In genomic region chr4:132802171-132802637, GRCm38 (mm10) we compare ENCODE assay signal across 9 mouse cellular contexts. TPM values are rescaled to one million over a fixed set of nuclear protein-coding genes. Genes with fewer than 3 reads are reported as not detected.
DNase-seq lines count a peak whose midpoint lies in the region; ATAC-seq and TF ChIP-seq lines count a peak whose summit lies in the region.
"Had no signal": no experiment of that assay in that cellular context is flagged by ENCODE, and none has a peak within 500 bp of the region (broad histone marks: within the 10 kb centered on the region; RNA-seq: fewer than 3 reads in every experiment).

No protein-coding gene starts in this region.

- H3K36me3 ChIP-seq in ES-E14 (ENCODE audit: control insufficient read depth, insufficient read depth, low read length, poor library complexity, severe bottlenecking), result no peaks in the 10 kb centered on the region
- no peaks in the 10 kb centered on the region for H3K36me3 ChIP-seq in neural tube, embryonic 15.5 days
- H3K36me3 ChIP-seq in midbrain, embryonic 15.5 days (replicated peaks), result no peaks in the 10 kb centered on the region
- H3K36me3 ChIP-seq: neural tube, embryonic 12.5 days had no signal

- H3K27ac ChIP-seq in ES-E14 (ENCODE audit: insufficient read depth, low read depth, low read length, poor library complexity, severe bottlenecking), result peak overlapping the region; percentile 1; the same call in 1 of the 2 replicates
- H3K27ac ChIP-seq in neural tube, embryonic 15.5 days (replicated peaks), result no peak overlapping the region
- no peak overlapping the region for H3K27ac ChIP-seq in midbrain, embryonic 15.5 days
- H3K27ac ChIP-seq: neural tube, embryonic 12.5 days had no signal

- H3K27me3 ChIP-seq in neural tube, embryonic 15.5 days (replicated peaks), result peaks cover 7% of the 10 kb centered on the region; the same call in 1 of the 2 replicates
- no peaks in the 10 kb centered on the region for H3K27me3 ChIP-seq in midbrain, embryonic 15.5 days (replicated peaks)
- H3K27me3 ChIP-seq: neural tube, embryonic 12.5 days had no signal

- no peak overlapping the region for H3K4me2 ChIP-seq in neural tube, embryonic 15.5 days
- no peak overlapping the region for H3K4me2 ChIP-seq in midbrain, embryonic 15.5 days
- H3K4me2 ChIP-seq: neural tube, embryonic 12.5 days had no signal

- peak; percentile 62 for DNase-seq in CD4-positive, CD25-positive, alpha-beta regulatory T cell, adult 2 months (ENCODE audit: low read depth, low spot score)
- no peak for DNase-seq in ES-E14 (ENCODE audit: low read depth, low spot score)
- DNase-seq in heart, postnatal 36 days, result peak; percentile 39 to 44
- no peak for DNase-seq in left cerebral cortex, adult 9 months (ENCODE audit: low spot score in 2 of 2)
- no peak for DNase-seq in adrenal gland, adult 2 months

- peak overlapping the region; percentile 23 to 64 for H3K4me3 ChIP-seq in ES-E14 (ENCODE audit: insufficient read depth in 1 of 2, low read depth in 1 of 2, low read length in 2 of 2, poor library complexity in 1 of 2, severe bottlenecking in 1 of 2)
- H3K4me3 ChIP-seq in neural tube, embryonic 15.5 days (replicated peaks), result no peak overlapping the region
- no peak overlapping the region for H3K4me3 ChIP-seq in midbrain, embryonic 15.5 days
- H3K4me3 ChIP-seq: neural tube, embryonic 12.5 days had no signal

- no peaks in the 10 kb centered on the region for H3K9me3 ChIP-seq in ES-E14 (ENCODE audit: control insufficient read depth, insufficient read depth, low read depth, low read length)
- no peaks in the 10 kb centered on the region for H3K9me3 ChIP-seq in neural tube, embryonic 15.5 days (replicated peaks)
- no peaks in the 10 kb centered on the region for H3K9me3 ChIP-seq in midbrain, embryonic 15.5 days
- H3K9me3 ChIP-seq: neural tube, embryonic 12.5 days had no signal

- in situ Hi-C loops in ES-E14 (cut with MboI; ENCODE audit: low sequenced_read_pairs in 2 of 2, unreplicated experiment in 2 of 2), result no loop called here

- H3K4me1 ChIP-seq in ES-E14 (ENCODE audit: control insufficient read depth in 2 of 2, insufficient read depth in 2 of 2, low read length in 2 of 2, poor library complexity in 1 of 2), result peaks cover 4 to 9% of the 10 kb centered on the region in 2 experiments; a peak in 2 of 4 replicates
- no peaks in the 10 kb centered on the region for H3K4me1 ChIP-seq in neural tube, embryonic 15.5 days
- H3K4me1 ChIP-seq in midbrain, embryonic 15.5 days, result no peaks in the 10 kb centered on the region
- H3K4me1 ChIP-seq: neural tube, embryonic 12.5 days had no signal

- peak; percentile 22; the same call in 1 of the 2 replicates for ATAC-seq in megakaryocyte-erythroid progenitor cell, adult 5-6 weeks (replicated peaks; ENCODE audit: low FRiP score, low TSS enrichment, poor library complexity, severe bottlenecking)
- ATAC-seq in neural tube, embryonic 15.5 days (ENCODE audit: low FRiP score), result no peak
- no peak for ATAC-seq in midbrain, embryonic 15.5 days (replicated peaks)

- 65% methylated on average over 16 of the region's 16 CpGs for WGBS in neural tube, embryonic 15.5 days
- WGBS in midbrain, embryonic 15.5 days, result 71% methylated on average over 16 of the region's 16 CpGs

- intact Hi-C loops in heart, postnatal 36 days (cut with DNase I), result no loop called here

- peak overlapping the region; percentile 64 for H3K9ac ChIP-seq in ES-E14 (ENCODE audit: insufficient read depth, low read depth, low read length, poor library complexity, severe bottlenecking)
- H3K9ac ChIP-seq in neural tube, embryonic 15.5 days (replicated peaks), result no peak overlapping the region
- no peak overlapping the region for H3K9ac ChIP-seq in midbrain, embryonic 15.5 days
- H3K9ac ChIP-seq: neural tube, embryonic 12.5 days had no signal

TF ChIP-seq in ES-E14, 5 proteins besides CTCF, POLR2A, EP300 and RAD21:
- no peak for TF ChIP-seq MAFK (IDR thresholded peaks at IDR 0.05; ENCODE audit: insufficient read depth, low read depth, low read length)
- no peak for TF ChIP-seq HCFC1 (IDR thresholded peaks at IDR 0.05; ENCODE audit: borderline replicate concordance, insufficient read depth, low read length)
- TF ChIP-seq ZNF384 (IDR thresholded peaks at IDR 0.05; ENCODE audit: low read depth, low read length), result no peak
- no peak for TF ChIP-seq CHD2 (IDR thresholded peaks at IDR 0.05; ENCODE audit: low read depth, low read length)
- TF ChIP-seq ZC3H11A (IDR thresholded peaks at IDR 0.05; ENCODE audit: borderline replicate concordance, low read depth, low read length), result no peak

RNA-seq across cellular contexts. Expression of gene Themis2, which starts 6.0 kb away (rescaled TPM):
- 1.1 and 1.3 TPM in 2 replicates for total RNA-seq in ES-E14 (2012; rRNA removed)
- 1 to 10 TPM; 2.2 to 2.9 TPM for total RNA-seq in heart, postnatal 36 days (2021)
- total RNA-seq in megakaryocyte-erythroid progenitor cell, adult 5-6 weeks (2014; fragmentation: Nextera tagmentation), result 2.0 and 3.9 TPM in 2 replicates
- total RNA-seq in megakaryocyte-erythroid progenitor cell, adult 5-6 weeks (2017), result 0.80 and 1.7 TPM in 2 replicates
- polyA plus RNA-seq in neural tube, embryonic 15.5 days (2015; fragmentation: Nextera tagmentation; extraction: Ambion mirVana), result 0.50 and 1.5 TPM in 2 replicates
- 1 to 10 TPM; 1.6 to 3.0 TPM for total RNA-seq in adrenal gland, adult 2 months (2021)
- polyA plus RNA-seq in adrenal gland, adult 2 months (2012; rRNA removed), result 4.2 and 4.3 TPM in 2 replicates
- polyA plus RNA-seq in midbrain, embryonic 15.5 days (2015; fragmentation: Nextera tagmentation; extraction: Ambion mirVana), result 0.62 and 0.65 TPM in 2 replicates

RNA-seq across cellular contexts. Expression of gene Rpa2, which starts 34.1 kb away (rescaled TPM):
- total RNA-seq in ES-E14 (2012; rRNA removed), result 105 and 112 TPM in 2 replicates
- total RNA-seq in heart, postnatal 36 days (2021), result 10 to 100 TPM; 11.6 to 15.0 TPM
- 108 and 128 TPM in 2 replicates for total RNA-seq in megakaryocyte-erythroid progenitor cell, adult 5-6 weeks (2014; fragmentation: Nextera tagmentation)
- total RNA-seq in megakaryocyte-erythroid progenitor cell, adult 5-6 weeks (2017), result 52.6 and 55.3 TPM in 2 replicates
- 35.8 and 58.8 TPM in 2 replicates for polyA plus RNA-seq in neural tube, embryonic 15.5 days (2015; fragmentation: Nextera tagmentation; extraction: Ambion mirVana)
- 1 to 10 TPM; 6.0 to 9.5 TPM for total RNA-seq in adrenal gland, adult 2 months (2021)
- polyA plus RNA-seq in adrenal gland, adult 2 months (2012; rRNA removed), result 6.9 and 12.5 TPM in 2 replicates
- polyA plus RNA-seq in midbrain, embryonic 15.5 days (2015; fragmentation: Nextera tagmentation; extraction: Ambion mirVana), result 32.9 and 34.5 TPM in 2 replicates

RNA-seq across cellular contexts. Expression of gene Ppp1r8, which starts 40.8 kb away (rescaled TPM):
- total RNA-seq in ES-E14 (2012; rRNA removed), result 90.8 and 105 TPM in 2 replicates
- 10 to 100 TPM; 16.6 to 18.8 TPM for total RNA-seq in heart, postnatal 36 days (2021)
- 67.6 and 68.4 TPM in 2 replicates for total RNA-seq in megakaryocyte-erythroid progenitor cell, adult 5-6 weeks (2014; fragmentation: Nextera tagmentation)
- total RNA-seq in megakaryocyte-erythroid progenitor cell, adult 5-6 weeks (2017), result 75.2 and 88.5 TPM in 2 replicates
- 56.0 and 58.7 TPM in 2 replicates for polyA plus RNA-seq in neural tube, embryonic 15.5 days (2015; fragmentation: Nextera tagmentation; extraction: Ambion mirVana)
- 10 to 100 TPM; 41.1 to 52.4 TPM for total RNA-seq in adrenal gland, adult 2 months (2021)
- 25.1 and 29.4 TPM in 2 replicates for polyA plus RNA-seq in adrenal gland, adult 2 months (2012; rRNA removed)
- 52.8 and 59.9 TPM in 2 replicates for polyA plus RNA-seq in midbrain, embryonic 15.5 days (2015; fragmentation: Nextera tagmentation; extraction: Ambion mirVana)

RNA-seq across cellular contexts. Expression of gene Smpdl3b, which starts 45.2 kb away (rescaled TPM):
- total RNA-seq in ES-E14 (2012; rRNA removed), result 28.9 and 40.2 TPM in 2 replicates
- total RNA-seq in heart, postnatal 36 days (2021), result under 1 TPM; 0.61 to 0.89 TPM
- total RNA-seq in megakaryocyte-erythroid progenitor cell, adult 5-6 weeks (2014; fragmentation: Nextera tagmentation), result not detected in 2 replicates
- total RNA-seq in megakaryocyte-erythroid progenitor cell, adult 5-6 weeks (2017), result not detected in 2 replicates
- 0.54 and 0.64 TPM in 2 replicates for polyA plus RNA-seq in neural tube, embryonic 15.5 days (2015; fragmentation: Nextera tagmentation; extraction: Ambion mirVana)
- 10 to 100 TPM in 1 of 2 experiments, 1 to 10 TPM in 1; 1.7 to 24.2 TPM for total RNA-seq in adrenal gland, adult 2 months (2021)
- 15.5 and 32.0 TPM in 2 replicates for polyA plus RNA-seq in adrenal gland, adult 2 months (2012; rRNA removed)
- polyA plus RNA-seq in midbrain, embryonic 15.5 days (2015; fragmentation: Nextera tagmentation; extraction: Ambion mirVana), result 0.79 and 1.0 TPM in 2 replicates

Comparison
In these comparisons a context has a peak if more than half of its experiments do, and no peak if none do; other contexts are left out.
1. DNase-seq: peak in CD4-positive, CD25-positive, alpha-beta regulatory T cell, adult 2 months (single experiment) and heart, postnatal 36 days (2 of 2); none in ES-E14 (single experiment), left cerebral cortex, adult 9 months (0 of 2) and adrenal gland, adult 2 months (single experiment).
2. H3K4me3 ChIP-seq: peak in ES-E14 (2 of 2); none in neural tube, embryonic 15.5 days (single experiment) and midbrain, embryonic 15.5 days (single experiment).